In the genomic region with DNA sequence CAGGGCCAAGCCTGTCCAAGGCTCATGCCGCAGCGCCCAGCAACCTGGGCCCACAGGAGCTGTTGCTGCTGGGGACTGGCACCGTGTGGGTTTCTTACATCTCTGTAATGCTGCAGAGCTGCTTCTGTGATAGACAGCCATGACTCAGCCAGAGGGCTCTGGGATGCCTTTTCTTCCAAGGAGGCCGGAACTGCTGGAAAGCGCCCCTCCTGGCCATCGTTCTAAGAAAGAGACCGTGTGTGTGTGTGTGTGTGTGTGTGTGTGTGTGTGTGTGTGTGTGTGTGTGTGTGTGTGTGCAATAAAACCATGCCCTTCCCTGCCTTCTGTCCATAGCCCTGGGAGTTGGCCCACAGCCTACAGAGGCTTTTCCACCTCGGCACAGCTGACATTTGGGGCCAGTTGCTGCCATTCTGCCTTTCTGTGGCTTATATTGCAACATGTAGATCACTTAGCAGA, we compare ENCODE assay signal across 9 mouse cellular contexts. TPM values are rescaled to one million over a fixed set of nuclear protein-coding genes. Genes with fewer than 3 reads are reported as not detected.
A peak's percentile ranks its signal among the peaks of the same experiment; 100 is the strongest.
DNase-seq lines count a peak whose midpoint lies in the region; ATAC-seq lines count a peak whose summit lies in the region.
"Had no signal": no experiment of that assay in that cellular context is flagged by ENCODE, and none has a peak within 500 bp of the region (broad histone marks: within the 10 kb centered on the region; RNA-seq: fewer than 3 reads in every experiment).

No protein-coding gene starts in this region.

- H3K9me3 ChIP-seq in hindbrain, embryonic 16.5 days (ENCODE audit: control insufficient read depth, low read length): no peaks in the 10 kb centered on the region
- H3K9me3 ChIP-seq in hindbrain, embryonic 10.5 days: no peaks in the 10 kb centered on the region
- no peaks in the 10 kb centered on the region for H3K9me3 ChIP-seq in intestine, embryonic 15.5 days
- no peaks in the 10 kb centered on the region for H3K9me3 ChIP-seq in liver, embryonic 11.5 days (ENCODE audit: control insufficient read depth, low read length)

- no peak for DNase-seq in hindbrain, embryonic 10.5 days (ENCODE audit: low spot score)
- DNase-seq in 3T3-L1 (ENCODE audit: low read depth, low spot score): peak; percentile 53
- peak; percentile 16 for DNase-seq in ZHBTc4 (ENCODE audit: low read depth, low spot score)
- peak; percentile 78 to 91 for DNase-seq in cerebellum, postnatal 14 days
- no peak for DNase-seq in liver, embryonic 11.5 days (ENCODE audit: low spot score)
- DNase-seq in layer of hippocampus, adult 9-11 months: no peak

- ATAC-seq in hindbrain, embryonic 16.5 days: peak; percentile 73
- ATAC-seq in intestine, embryonic 15.5 days: no peak
- no peak for ATAC-seq in liver, embryonic 11.5 days (replicated peaks; ENCODE audit: low FRiP score)

- H3K4me3 ChIP-seq in hindbrain, embryonic 16.5 days (ENCODE audit: low read length): no peak overlapping the region
- H3K4me3 ChIP-seq in hindbrain, embryonic 10.5 days: no peak overlapping the region
- no peak overlapping the region for H3K4me3 ChIP-seq in intestine, embryonic 15.5 days (replicated peaks)
- H3K4me3 ChIP-seq in liver, embryonic 11.5 days (ENCODE audit: low read depth, low read length): no peak overlapping the region
- H3K4me3 ChIP-seq: erythroblast, embryonic 14.5 days had no signal

- H3K9ac ChIP-seq in hindbrain, embryonic 16.5 days (ENCODE audit: low read depth, low read length): peak overlapping the region; percentile 22; the same call in 1 of the 2 replicates
- H3K9ac ChIP-seq in intestine, embryonic 15.5 days: no peak overlapping the region
- no peak overlapping the region for H3K9ac ChIP-seq in liver, embryonic 11.5 days (ENCODE audit: low read depth, low read length)

- H3K36me3 ChIP-seq in hindbrain, embryonic 16.5 days (ENCODE audit: control insufficient read depth, insufficient read depth, low read length): no peaks in the 10 kb centered on the region
- H3K36me3 ChIP-seq in hindbrain, embryonic 10.5 days: no peaks in the 10 kb centered on the region
- H3K36me3 ChIP-seq in intestine, embryonic 15.5 days: no peaks in the 10 kb centered on the region
- no peaks in the 10 kb centered on the region for H3K36me3 ChIP-seq in liver, embryonic 11.5 days (ENCODE audit: control insufficient read depth, insufficient read depth, low read length)

- no peak overlapping the region for H3K4me2 ChIP-seq in hindbrain, embryonic 16.5 days (ENCODE audit: low read length)
- H3K4me2 ChIP-seq in intestine, embryonic 15.5 days (replicated peaks): no peak overlapping the region
- H3K4me2 ChIP-seq in liver, embryonic 11.5 days: no peak overlapping the region

- WGBS in hindbrain, embryonic 16.5 days: 61% methylated on average over 6 of the region's 8 CpGs
- WGBS in hindbrain, embryonic 10.5 days: 81% methylated on average over 8 of the region's 8 CpGs
- whole genome bisulfite sequencing in intestine, embryonic 15.5 days: 59% methylated on average over 8 of the region's 8 CpGs
- 80% methylated on average over 8 of the region's 8 CpGs for WGBS in liver, embryonic 11.5 days

- peak overlapping the region; percentile 56; the same call in 1 of the 2 replicates for H3K27ac ChIP-seq in hindbrain, embryonic 16.5 days (ENCODE audit: low read depth, low read length)
- no peak overlapping the region for H3K27ac ChIP-seq in hindbrain, embryonic 10.5 days
- H3K27ac ChIP-seq in intestine, embryonic 15.5 days: no peak overlapping the region
- no peak overlapping the region for H3K27ac ChIP-seq in liver, embryonic 11.5 days (ENCODE audit: low read depth, low read length)

- peaks cover 3% of the 10 kb centered on the region; the same call in 1 of the 2 replicates for H3K4me1 ChIP-seq in hindbrain, embryonic 16.5 days (ENCODE audit: control insufficient read depth, insufficient read depth, low read depth, low read length)
- H3K4me1 ChIP-seq in hindbrain, embryonic 10.5 days (replicated peaks): no peaks in the 10 kb centered on the region
- H3K4me1 ChIP-seq in intestine, embryonic 15.5 days (replicated peaks): peaks cover 17% of the 10 kb centered on the region
- no peaks in the 10 kb centered on the region for H3K4me1 ChIP-seq in liver, embryonic 11.5 days (replicated peaks; ENCODE audit: control insufficient read depth, insufficient read depth, low read length)

- H3K27me3 ChIP-seq in hindbrain, embryonic 16.5 days (replicated peaks; ENCODE audit: control insufficient read depth, insufficient read depth, low read length): no peaks in the 10 kb centered on the region
- H3K27me3 ChIP-seq in hindbrain, embryonic 10.5 days (ENCODE audit: insufficient read depth, poor library complexity, severe bottlenecking): no peaks in the 10 kb centered on the region
- H3K27me3 ChIP-seq in intestine, embryonic 15.5 days (replicated peaks): no peaks in the 10 kb centered on the region
- H3K27me3 ChIP-seq in liver, embryonic 11.5 days (replicated peaks; ENCODE audit: control insufficient read depth, insufficient read depth, low read length): no peaks in the 10 kb centered on the region

RNA-seq across cellular contexts. Expression of gene Rassf5, which starts 35.1 kb away (rescaled TPM):
- polyA plus RNA-seq in hindbrain, embryonic 16.5 days (2015; fragmentation: Nextera tagmentation; extraction: Ambion mirVana): 5.5 and 6.7 TPM in 2 replicates
- 1.4 and 1.6 TPM in 2 replicates for polyA plus RNA-seq in hindbrain, embryonic 10.5 days (2016; fragmentation: Nextera tagmentation; extraction: Ambion mirVana)
- 2.8 and 3.1 TPM in 2 replicates for polyA plus RNA-seq in intestine, embryonic 15.5 days (2015; fragmentation: Nextera tagmentation; extraction: Ambion mirVana)
- 3.7 and 4.1 TPM in 2 replicates for polyA plus RNA-seq in liver, embryonic 11.5 days (2014; fragmentation: Nextera tagmentation; extraction: Ambion mirVana)
- polyA plus RNA-seq: erythroblast, embryonic 14.5 days had no signal

RNA-seq across cellular contexts. Expression of gene Eif2d, which starts 57.0 kb away (rescaled TPM):
- polyA plus RNA-seq in hindbrain, embryonic 16.5 days (2015; fragmentation: Nextera tagmentation; extraction: Ambion mirVana): 48.0 and 50.5 TPM in 2 replicates
- polyA plus RNA-seq in hindbrain, embryonic 10.5 days (2016; fragmentation: Nextera tagmentation; extraction: Ambion mirVana): 53.9 and 60.6 TPM in 2 replicates
- polyA plus RNA-seq in intestine, embryonic 15.5 days (2015; fragmentation: Nextera tagmentation; extraction: Ambion mirVana): 53.0 and 55.1 TPM in 2 replicates
- 61.4 and 62.5 TPM in 2 replicates for polyA plus RNA-seq in liver, embryonic 11.5 days (2014; fragmentation: Nextera tagmentation; extraction: Ambion mirVana)

Comparison
In these comparisons a context has a peak if more than half of its experiments do, and no peak if none do; other contexts are left out.
1. DNase-seq: peak in 3T3-L1 (single experiment), ZHBTc4 (single experiment) and cerebellum, postnatal 14 days (2 of 2); none in hindbrain, embryonic 10.5 days (single experiment), liver, embryonic 11.5 days (single experiment) and layer of hippocampus, adult 9-11 months (single experiment).